ENCODE assay signal across 21 mouse cellular contexts in the genomic region with DNA sequence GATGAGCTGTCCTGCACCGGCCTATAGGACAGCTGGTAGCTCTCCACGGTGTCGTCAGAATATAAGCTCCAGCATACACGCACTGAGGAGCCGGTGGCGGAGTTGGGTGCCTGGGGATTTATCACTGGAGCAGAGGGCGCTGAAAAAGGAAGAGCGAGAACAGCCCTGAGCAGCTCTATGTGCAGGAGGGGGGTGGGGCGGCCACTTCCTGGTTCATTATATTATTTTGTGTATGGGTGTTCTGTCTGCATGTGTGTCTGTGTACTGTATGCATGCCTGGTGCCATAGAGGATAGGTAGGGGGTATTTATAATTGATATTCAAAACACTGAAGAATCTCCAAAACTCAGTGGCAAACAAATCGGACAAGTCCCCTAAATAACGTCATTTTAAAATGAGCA. TPM values are rescaled to one million over a fixed set of nuclear protein-coding genes. Genes with fewer than 3 reads are reported as not detected.
DNase-seq lines count a peak whose midpoint lies in the region; ATAC-seq lines count a peak whose summit lies in the region.
"Had no signal": no experiment of that assay in that cellular context is flagged by ENCODE, and none has a peak within 500 bp of the region (broad histone marks: within the 10 kb centered on the region; RNA-seq: fewer than 3 reads in every experiment).

No protein-coding gene starts in this region.

- H3K27me3 ChIP-seq in intestine, embryonic 15.5 days (replicated peaks), result no peaks in the 10 kb centered on the region
- H3K27me3 ChIP-seq in intestine, embryonic 16.5 days (replicated peaks; ENCODE audit: control insufficient read depth, insufficient read depth, low read length), result no peaks in the 10 kb centered on the region
- H3K27me3 ChIP-seq: liver, embryonic 15.5 days had no signal

- no peaks in the 10 kb centered on the region for H3K36me3 ChIP-seq in intestine, embryonic 15.5 days
- H3K36me3 ChIP-seq in intestine, embryonic 16.5 days (ENCODE audit: control insufficient read depth, insufficient read depth, low read length), result no peaks in the 10 kb centered on the region
- H3K36me3 ChIP-seq: liver, embryonic 15.5 days had no signal

- H3K27ac ChIP-seq in intestine, embryonic 15.5 days, result no peak overlapping the region
- no peak overlapping the region for H3K27ac ChIP-seq in intestine, embryonic 16.5 days (ENCODE audit: low read length)
- H3K27ac ChIP-seq: liver, embryonic 15.5 days had no signal

- no peak for ATAC-seq in intestine, embryonic 15.5 days
- no peak for ATAC-seq in intestine, embryonic 16.5 days
- ATAC-seq: midbrain, embryonic 16.5 days had no signal

- WGBS in intestine, embryonic 15.5 days, result 55% methylated on average over 11 of the region's 11 CpGs
- WGBS in intestine, embryonic 16.5 days, result 52% methylated on average over 11 of the region's 11 CpGs

- DNase-seq in thymus, postnatal 14 days, result peak; percentile 25
- DNase-seq in thymus, postnatal 10 days (ENCODE audit: low spot score in 2 of 2), result no peak
- peak; percentile 33 for DNase-seq in induced T-regulatory cell, adult 2 months (ENCODE audit: low read depth)
- no peak for DNase-seq in gastrocnemius, postnatal 36 days
- DNase-seq in layer of hippocampus, adult 8-10 months (ENCODE audit: low spot score in 2 of 2), result no peak
- DNase-seq: cerebellum, adult 11 months; cerebellum, postnatal 25 days; gastrocnemius, postnatal 14 days; heart, postnatal 36 days; kidney, postnatal 25 days; right cerebral cortex, postnatal 14 days had no signal

- H3K4me2 ChIP-seq in intestine, embryonic 15.5 days (replicated peaks), result no peak overlapping the region
- no peak overlapping the region for H3K4me2 ChIP-seq in intestine, embryonic 16.5 days (ENCODE audit: low read depth, low read length)
- H3K4me2 ChIP-seq: heart, embryonic 11.5 days; liver, embryonic 15.5 days had no signal

- H3K4me1 ChIP-seq in intestine, embryonic 15.5 days (replicated peaks), result 0 out of 2 replicates have a peak, but pooled peaks cover 3% of the 10 kb centered on the region
- H3K4me1 ChIP-seq in intestine, embryonic 16.5 days (ENCODE audit: control insufficient read depth, insufficient read depth, low read length), result no peaks in the 10 kb centered on the region
- H3K4me1 ChIP-seq: liver, embryonic 15.5 days had no signal

- H3K9me3 ChIP-seq in intestine, embryonic 15.5 days, result no peaks in the 10 kb centered on the region
- no peaks in the 10 kb centered on the region for H3K9me3 ChIP-seq in intestine, embryonic 16.5 days (ENCODE audit: control insufficient read depth, low read length)
- H3K9me3 ChIP-seq: liver, embryonic 15.5 days had no signal

- intact Hi-C loops in gastrocnemius, postnatal 36 days (cut with DNase I), result no loop called here

- H3K9ac ChIP-seq in intestine, embryonic 15.5 days, result peak overlapping the region; percentile 30; the same call in 1 of the 2 replicates
- no peak overlapping the region for H3K9ac ChIP-seq in intestine, embryonic 16.5 days (ENCODE audit: low read depth, low read length)
- H3K9ac ChIP-seq: liver, embryonic 15.5 days had no signal

- no peak overlapping the region for H3K4me3 ChIP-seq in intestine, embryonic 15.5 days (replicated peaks)
- no peak overlapping the region for H3K4me3 ChIP-seq in intestine, embryonic 16.5 days (ENCODE audit: low read length)
- H3K4me3 ChIP-seq: liver, embryonic 15.5 days had no signal

RNA-seq across cellular contexts. Expression of a gene that starts 17.9 kb away (rescaled TPM):
- polyA plus RNA-seq in intestine, embryonic 15.5 days (2015; fragmentation: Nextera tagmentation; extraction: Ambion mirVana), result 0.10 and 0.15 TPM in 2 replicates
- polyA plus RNA-seq in intestine, embryonic 16.5 days (2015; fragmentation: Nextera tagmentation; extraction: Ambion mirVana), result 0.07 and 0.11 TPM in 2 replicates
- 100 to 1,000 TPM; 283 to 325 TPM for total RNA-seq in gastrocnemius, postnatal 36 days (2021)
- total RNA-seq in layer of hippocampus, adult 8-10 months (2022), result under 1 TPM; 0.27 to 0.33 (median 0.30) TPM
- polyA plus RNA-seq: C2C12; intestine, embryonic 14.5 days had no signal

RNA-seq across cellular contexts. Expression of a gene that starts 22.2 kb away (rescaled TPM):
- polyA plus RNA-seq in intestine, embryonic 15.5 days (2015; fragmentation: Nextera tagmentation; extraction: Ambion mirVana), result 5.9 and 6.3 TPM in 2 replicates
- 1.4 and 1.9 TPM in 2 replicates for polyA plus RNA-seq in intestine, embryonic 16.5 days (2015; fragmentation: Nextera tagmentation; extraction: Ambion mirVana)
- 1 to 10 TPM; 7.1 to 7.7 TPM for total RNA-seq in gastrocnemius, postnatal 36 days (2021)
- 10 to 100 TPM; 20.6 to 23.8 (median 21.0) TPM for total RNA-seq in layer of hippocampus, adult 8-10 months (2022)

RNA-seq across cellular contexts. Expression of a gene that starts 50.8 kb away (rescaled TPM):
- not detected in 2 replicates for polyA plus RNA-seq in intestine, embryonic 15.5 days (2015; fragmentation: Nextera tagmentation; extraction: Ambion mirVana)
- polyA plus RNA-seq in intestine, embryonic 16.5 days (2015; fragmentation: Nextera tagmentation; extraction: Ambion mirVana), result not detected in 2 replicates
- total RNA-seq in gastrocnemius, postnatal 36 days (2021), result 1 to 10 TPM; 2.3 to 3.5 TPM
- total RNA-seq in layer of hippocampus, adult 8-10 months (2022), result not detected
- total RNA-seq: gastrocnemius, postnatal 14 days; heart, postnatal 36 days; layer of hippocampus, postnatal 25 days; left cerebral cortex, postnatal 36 days had no signal
- polyA plus RNA-seq: C2C12; heart, embryonic 11.5 days; intestine, embryonic 14.5 days; liver, embryonic 15.5 days; midbrain, embryonic 16.5 days; neural tube, embryonic 11.5 days had no signal

RNA-seq across cellular contexts. Expression of a gene that starts 55.1 kb away (rescaled TPM):
- polyA plus RNA-seq in intestine, embryonic 15.5 days (2015; fragmentation: Nextera tagmentation; extraction: Ambion mirVana), result 5.9 and 6.2 TPM in 2 replicates
- 4.4 and 5.2 TPM in 2 replicates for polyA plus RNA-seq in intestine, embryonic 16.5 days (2015; fragmentation: Nextera tagmentation; extraction: Ambion mirVana)
- under 1 TPM; 0.59 to 0.62 TPM for total RNA-seq in gastrocnemius, postnatal 36 days (2021)
- total RNA-seq in layer of hippocampus, adult 8-10 months (2022), result 100 to 1,000 TPM; 161 to 182 (median 173) TPM
- polyA plus RNA-seq: C2C12 had no signal

Comparison
In these comparisons a context has a peak if more than half of its experiments do, and no peak if none do; other contexts are left out.
1. DNase-seq: peak in thymus, postnatal 14 days (single experiment) and induced T-regulatory cell, adult 2 months (single experiment); none in thymus, postnatal 10 days (0 of 2), gastrocnemius, postnatal 36 days (0 of 2) and layer of hippocampus, adult 8-10 months (0 of 2).
2. RNA of a gene that starts 17.9 kb away (total RNA-seq): 283 to 325 TPM in gastrocnemius, postnatal 36 days; 0.27 to 0.33 TPM in layer of hippocampus, adult 8-10 months; every median in the first group is over 100 times any median in the second.